Mouse (Mus musculus): ENCODE data around the gene Tspan18. TPM values are rescaled to one million over a fixed set of nuclear protein-coding genes. Genes with fewer than 3 reads are reported as not detected.

The Tspan18 gene
- polyA plus RNA-seq, 1 experiment from 2014 or later = 17.0 TPM

DNA sequence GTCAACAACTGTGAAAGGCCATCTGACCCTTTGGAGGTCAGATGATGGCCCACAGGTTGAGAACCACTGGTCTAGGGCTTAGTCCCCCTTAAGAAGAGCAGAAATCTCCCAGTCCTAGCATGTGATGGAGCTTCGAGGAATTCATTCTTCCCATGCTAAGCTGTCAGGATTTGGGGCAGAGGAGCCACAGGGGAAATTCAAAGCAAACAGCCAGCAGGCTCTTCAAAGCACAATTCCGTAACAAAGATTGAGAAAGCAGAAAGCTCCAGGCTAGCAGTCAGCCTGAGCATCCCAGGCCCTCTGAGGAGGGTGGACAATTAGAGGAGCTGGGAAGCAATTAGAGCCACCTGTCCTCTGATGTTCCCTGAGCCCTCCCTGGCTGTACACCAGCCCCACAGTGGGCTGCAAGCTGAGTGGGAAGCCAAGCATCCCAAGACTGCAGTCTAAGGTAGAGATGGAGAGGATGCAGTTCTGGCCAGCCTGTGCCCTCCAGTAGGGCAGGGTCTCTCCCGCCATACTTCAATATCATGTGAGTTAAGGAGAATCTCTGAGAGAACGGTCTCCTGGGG lies 173.8 kb downstream of the Tspan18 start:
- H3K4me3 ChIP-seq (replicated peaks; ENCODE audit: low read length) = no peak overlapping the region
- peaks cover 3% of the 10 kb centered on the region; the same call in 1 of the 2 replicates for H3K4me1 ChIP-seq (replicated peaks; ENCODE audit: control insufficient read depth, insufficient read depth, low read length)
- H3K27ac ChIP-seq (ENCODE audit: low read length) = no peak overlapping the region
- H3K9me3 ChIP-seq (ENCODE audit: control insufficient read depth, low read length) = no peaks in the 10 kb centered on the region
- no peaks in the 10 kb centered on the region for H3K36me3 ChIP-seq (ENCODE audit: control insufficient read depth, insufficient read depth)
- H3K9ac ChIP-seq (replicated peaks; ENCODE audit: low read depth, low read length) = no peak overlapping the region
- no peak overlapping the region for H3K4me2 ChIP-seq (ENCODE audit: low read length)
- 76% methylated on average over 4 of the region's 4 CpGs for WGBS
- ATAC-seq = no peak
- no peaks in the 10 kb centered on the region for H3K27me3 ChIP-seq (replicated peaks; ENCODE audit: control insufficient read depth, insufficient read depth, low read length)

DNA sequence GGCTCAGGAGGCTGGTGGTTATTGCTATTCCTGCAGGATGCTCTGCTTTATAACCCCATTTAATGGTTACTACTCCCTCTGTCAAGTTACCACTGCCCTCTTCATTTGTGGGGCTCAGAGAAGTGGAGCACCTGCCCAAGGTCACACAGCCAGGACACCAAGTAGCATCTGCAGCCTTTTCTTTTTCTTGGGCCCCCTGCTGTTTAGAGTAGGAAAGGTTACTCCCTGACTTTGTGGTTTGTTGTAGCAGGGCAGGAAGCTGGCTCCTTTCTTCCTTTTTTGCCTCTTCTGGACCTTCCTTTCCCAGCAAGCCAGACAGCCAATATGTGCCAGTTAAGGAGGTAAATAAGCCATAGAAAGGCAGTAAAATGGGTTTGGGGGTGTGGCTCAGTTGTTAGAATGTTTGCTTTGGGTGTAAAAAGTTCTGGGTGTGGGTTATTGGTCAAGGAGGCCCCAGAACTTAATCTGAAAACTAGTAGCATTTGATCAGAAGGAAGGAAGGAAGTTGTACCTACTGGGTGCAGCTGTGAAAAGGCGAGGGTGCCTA lies 179.7 kb downstream of the Tspan18 start:
- Histone ChIP-seq H3K4me1 (replicated peaks; ENCODE audit: control insufficient read depth, insufficient read depth, low read length) (peaks cover 21% of the 10 kb centered on the region), H3K36me3 (ENCODE audit: control insufficient read depth, insufficient read depth) (no peaks in the 10 kb centered on the region), H3K27ac (ENCODE audit: low read length) (no peak overlapping the region), H3K4me3 (replicated peaks; ENCODE audit: low read length) (no peak overlapping the region), H3K9me3 (ENCODE audit: control insufficient read depth, low read length) (no peaks in the 10 kb centered on the region), H3K27me3 (replicated peaks; ENCODE audit: control insufficient read depth, insufficient read depth, low read length) (no peaks in the 10 kb centered on the region), H3K9ac (replicated peaks; ENCODE audit: low read depth, low read length) (no peak overlapping the region), H3K4me2 (ENCODE audit: low read length) (no peak overlapping the region)
- ATAC-seq = no peak
- WGBS = 82% methylated on average over 1 of the region's 1 CpGs

DNA sequence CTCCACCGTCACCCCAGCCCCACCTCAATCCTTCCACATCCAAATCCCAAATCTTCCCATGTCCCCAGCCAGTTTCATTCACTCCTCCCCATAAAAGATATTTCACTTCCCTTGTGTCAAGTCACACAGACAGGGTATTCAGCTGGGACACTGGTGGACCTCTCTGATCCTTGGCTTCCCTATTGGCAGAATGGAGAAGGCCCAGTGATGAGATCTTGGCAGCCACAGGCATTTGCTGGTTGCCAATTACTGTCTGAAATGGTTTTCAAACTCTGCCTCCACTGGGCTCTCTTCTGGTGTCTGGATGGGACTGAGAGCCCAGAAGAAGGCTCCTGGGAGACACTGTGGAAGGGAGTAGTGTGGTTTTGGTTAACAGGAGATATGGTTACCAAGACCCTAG lies 180.5 kb downstream of the Tspan18 start:
- no peak overlapping the region for H3K4me2 ChIP-seq (ENCODE audit: low read length)
- 92% methylated on average over 1 of the region's 1 CpGs for WGBS

GRCm38 (mm10) chr2:93152883-93153491 lies 181.3 kb downstream of the Tspan18 start:
- Histone ChIP-seq H3K27me3 (replicated peaks; ENCODE audit: control insufficient read depth, insufficient read depth, low read length) (no peaks in the 10 kb centered on the region), H3K4me1 (replicated peaks; ENCODE audit: control insufficient read depth, insufficient read depth, low read length) (peaks cover 21% of the 10 kb centered on the region), H3K27ac (ENCODE audit: low read length) (no peak overlapping the region), H3K4me3 (replicated peaks; ENCODE audit: low read length) (no peak overlapping the region), H3K9me3 (ENCODE audit: control insufficient read depth, low read length) (no peaks in the 10 kb centered on the region), H3K36me3 (ENCODE audit: control insufficient read depth, insufficient read depth) (no peaks in the 10 kb centered on the region), H3K4me2 (ENCODE audit: low read length) (no peak overlapping the region), H3K9ac (replicated peaks; ENCODE audit: low read depth, low read length) (no peak overlapping the region)
- WGBS = 53% methylated on average over 7 of the region's 7 CpGs
- peak; percentile 70; the same call in 1 of the 2 replicates for ATAC-seq

More for the DNA sequence above, 180.5 kb downstream of the Tspan18 start:
- Histone ChIP-seq H3K27me3 (replicated peaks; ENCODE audit: control insufficient read depth, insufficient read depth, low read length) (no peaks in the 10 kb centered on the region), H3K4me3 (replicated peaks; ENCODE audit: low read length) (no peak overlapping the region), H3K27ac (ENCODE audit: low read length) (no peak overlapping the region), H3K36me3 (ENCODE audit: control insufficient read depth, insufficient read depth) (no peaks in the 10 kb centered on the region), H3K9me3 (ENCODE audit: control insufficient read depth, low read length) (no peaks in the 10 kb centered on the region), H3K9ac (replicated peaks; ENCODE audit: low read depth, low read length) (no peak overlapping the region), H3K4me1 (replicated peaks; ENCODE audit: control insufficient read depth, insufficient read depth, low read length) (peaks cover 21% of the 10 kb centered on the region)
- no peak for ATAC-seq

DNA sequence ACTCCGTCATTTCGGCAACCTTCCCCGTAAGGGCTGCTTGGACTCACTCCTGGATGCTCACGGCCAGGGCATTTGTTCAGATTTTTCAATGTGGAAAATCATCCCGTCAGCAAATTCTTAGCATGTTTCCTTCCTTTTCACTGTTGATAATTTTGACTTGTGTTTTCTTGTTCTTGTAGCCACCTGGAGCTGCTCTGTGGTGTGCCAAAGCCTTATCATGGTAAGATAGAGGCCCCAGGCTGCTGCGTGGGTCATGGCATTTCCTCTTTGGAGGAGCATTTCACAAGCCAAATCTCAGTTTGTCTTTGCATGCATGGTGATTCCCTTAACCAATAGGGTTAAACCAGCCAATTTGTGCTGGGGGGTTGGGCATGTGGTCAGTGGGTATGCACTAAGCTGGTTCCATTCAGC lies 182.1 kb downstream of the Tspan18 start:
- no peaks in the 10 kb centered on the region for H3K36me3 ChIP-seq (ENCODE audit: control insufficient read depth, insufficient read depth)
- no peak overlapping the region for H3K4me2 ChIP-seq (ENCODE audit: low read length)
- no peak overlapping the region for H3K9ac ChIP-seq (replicated peaks; ENCODE audit: low read depth, low read length)
- WGBS = 59% methylated on average over 6 of the region's 6 CpGs
- H3K27ac ChIP-seq (ENCODE audit: low read length) = no peak overlapping the region
- H3K9me3 ChIP-seq (ENCODE audit: control insufficient read depth, low read length) = no peaks in the 10 kb centered on the region
- ATAC-seq = no peak
- peaks cover 21% of the 10 kb centered on the region for H3K4me1 ChIP-seq (replicated peaks; ENCODE audit: control insufficient read depth, insufficient read depth, low read length)
- H3K4me3 ChIP-seq (replicated peaks; ENCODE audit: low read length) = no peak overlapping the region
- H3K27me3 ChIP-seq (replicated peaks; ENCODE audit: control insufficient read depth, insufficient read depth, low read length) = no peaks in the 10 kb centered on the region

Other genes starting within 250 kb of the Tspan18 start
- 107 and 110 TPM in 2 replicates for gene Trp53i11, start 147.0 kb downstream of the Tspan18 start, polyA plus RNA-seq (2015; fragmentation: Nextera tagmentation; extraction: Ambion mirVana)
- gene Cd82, start 128.6 kb upstream of the Tspan18 start, polyA plus RNA-seq (2015; fragmentation: Nextera tagmentation; extraction: Ambion mirVana) = 18.3 and 22.1 TPM in 2 replicates
- not detected in 2 replicates for gene Gm10803, start 226.1 kb upstream of the Tspan18 start, polyA plus RNA-seq (2015; fragmentation: Nextera tagmentation; extraction: Ambion mirVana)